Mouse (Mus musculus): ENCODE measurements around the gene Timm8a2. TPM values are rescaled to one million over a fixed set of nuclear protein-coding genes. Genes with fewer than 3 reads are reported as not detected.
"Not testable (repeated sequence)": the region's sequence is repeated elsewhere in the genome, so short reads cannot be mapped to it uniquely, and the experiment has no call there.

Gene Timm8a2
- polyA plus RNA-seq, 1 experiment from 2014 or later: not detected

DNA sequence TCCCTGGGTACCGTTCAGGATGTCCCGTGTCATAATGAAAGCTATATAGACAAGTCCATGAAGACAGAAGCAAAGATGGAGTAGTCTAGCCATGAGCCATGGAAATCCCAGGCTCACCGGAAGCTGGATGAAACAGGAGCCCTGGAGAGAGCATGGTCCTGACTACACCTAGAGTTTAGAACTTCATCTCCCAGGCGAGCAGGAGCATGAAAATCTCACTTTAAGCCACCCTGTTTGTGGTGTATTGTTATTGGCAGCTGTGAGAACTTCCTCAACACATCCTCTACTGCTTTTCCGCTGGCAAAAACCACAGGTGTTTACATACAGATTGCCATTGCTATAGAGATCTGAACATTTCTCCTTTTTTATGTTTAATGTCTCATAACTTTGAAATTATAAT is 29.1 kb downstream of the Timm8a2 start:
- Histone ChIP-seq H3K27ac (no peak overlapping the region), H3K4me2 (no peak overlapping the region), H3K4me1 (no peaks in the 10 kb centered on the region), H3K27me3 (no peaks in the 10 kb centered on the region), H3K36me3 (no peaks in the 10 kb centered on the region), H3K9ac (no peak overlapping the region), H3K9me3 (no peaks in the 10 kb centered on the region), H3K4me3 (no peak overlapping the region)
- 66% methylated on average over 5 of the region's 5 CpGs for WGBS
- ATAC-seq (ENCODE audit: insufficient number of reproducible peaks, low FRiP score, low TSS enrichment, low read depth): no peak

DNA sequence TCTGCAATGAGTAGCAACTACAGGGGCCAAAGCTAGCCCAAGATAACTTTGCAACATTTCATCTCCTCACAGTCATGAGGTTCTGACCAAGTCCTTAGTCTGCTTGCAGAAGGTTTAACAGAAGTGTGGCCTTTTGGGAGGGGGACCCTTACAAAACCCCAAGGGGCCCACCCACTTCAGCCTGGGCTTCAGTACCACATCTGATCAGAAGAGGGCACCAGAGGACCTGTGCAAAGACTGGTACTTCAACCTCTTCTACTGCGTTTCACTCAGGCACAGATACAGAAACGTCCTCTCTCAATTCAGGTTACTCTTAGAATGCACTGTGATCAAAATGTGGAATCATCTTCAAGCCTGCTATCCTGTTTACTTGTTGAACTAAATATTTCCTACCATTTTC is 30.0 kb downstream of the Timm8a2 start:
- no peaks in the 10 kb centered on the region for H3K4me1 ChIP-seq
- no peak overlapping the region for H3K27ac ChIP-seq
- ATAC-seq (ENCODE audit: insufficient number of reproducible peaks, low FRiP score, low TSS enrichment, low read depth): no peak
- no peaks in the 10 kb centered on the region for H3K9me3 ChIP-seq
- 3% methylated on average over 2 of the region's 2 CpGs for WGBS
- H3K4me2 ChIP-seq: no peak overlapping the region
- H3K9ac ChIP-seq: no peak overlapping the region
- no peak overlapping the region for H3K4me3 ChIP-seq
- no peaks in the 10 kb centered on the region for H3K27me3 ChIP-seq
- H3K36me3 ChIP-seq: no peaks in the 10 kb centered on the region

DNA sequence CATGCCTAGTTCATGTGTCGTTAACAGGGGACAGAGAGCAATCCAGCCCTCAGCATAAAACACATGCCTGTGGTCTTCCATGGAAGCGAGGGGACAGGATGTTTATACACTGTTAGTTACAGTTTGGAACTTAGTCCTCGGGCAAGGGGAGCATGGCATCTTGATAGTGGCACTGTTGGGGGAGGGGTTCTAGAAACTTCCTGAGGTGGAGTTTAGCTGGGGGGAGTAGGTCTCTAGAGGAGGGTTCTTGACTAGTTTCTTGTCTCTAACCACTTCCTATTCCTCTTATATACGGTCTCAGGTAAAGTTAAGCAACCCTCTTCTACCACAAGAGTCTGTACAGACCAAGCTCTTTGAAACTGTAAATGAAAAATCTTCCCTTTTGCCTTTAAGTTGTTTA is 31.8 kb downstream of the Timm8a2 start:
- WGBS: 55% methylated on average over 4 of the region's 4 CpGs
- no peaks in the 10 kb centered on the region for H3K9me3 ChIP-seq
- no peak overlapping the region for H3K4me2 ChIP-seq
- H3K27ac ChIP-seq: no peak overlapping the region
- no peak for ATAC-seq (ENCODE audit: insufficient number of reproducible peaks, low FRiP score, low TSS enrichment, low read depth)
- no peak overlapping the region for H3K4me3 ChIP-seq
- H3K9ac ChIP-seq: no peak overlapping the region
- H3K27me3 ChIP-seq: no peaks in the 10 kb centered on the region
- no peaks in the 10 kb centered on the region for H3K36me3 ChIP-seq
- no peaks in the 10 kb centered on the region for H3K4me1 ChIP-seq

DNA sequence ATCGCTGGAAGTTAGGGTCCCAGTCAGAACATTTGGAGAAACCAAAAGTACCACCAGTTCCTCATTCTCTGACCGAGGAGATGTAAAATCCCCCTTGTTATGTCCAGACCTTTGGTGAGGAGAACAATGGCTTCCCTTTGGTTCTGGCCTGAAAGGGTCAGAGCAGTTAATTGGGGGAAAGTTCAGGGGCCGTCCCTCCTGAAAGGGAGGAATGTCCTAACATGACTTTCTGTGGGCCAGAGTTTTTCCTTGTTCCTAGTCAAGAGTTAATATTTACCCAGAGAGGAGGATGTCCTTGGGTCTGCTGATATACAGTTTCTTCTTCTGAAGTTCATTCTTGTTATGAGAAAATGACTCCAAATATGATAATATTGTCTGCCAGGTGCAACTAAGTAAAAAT is 33.6 kb downstream of the Timm8a2 start:
- not testable (repeated sequence) for H3K36me3 ChIP-seq; H3K9ac ChIP-seq; ATAC-seq (ENCODE audit: insufficient number of reproducible peaks, low FRiP score, low TSS enrichment, low read depth); H3K4me2 ChIP-seq; H3K9me3 ChIP-seq; H3K4me1 ChIP-seq; H3K27me3 ChIP-seq; H3K27ac ChIP-seq; H3K4me3 ChIP-seq
- WGBS: 69% methylated on average over 3 of the region's 3 CpGs

DNA sequence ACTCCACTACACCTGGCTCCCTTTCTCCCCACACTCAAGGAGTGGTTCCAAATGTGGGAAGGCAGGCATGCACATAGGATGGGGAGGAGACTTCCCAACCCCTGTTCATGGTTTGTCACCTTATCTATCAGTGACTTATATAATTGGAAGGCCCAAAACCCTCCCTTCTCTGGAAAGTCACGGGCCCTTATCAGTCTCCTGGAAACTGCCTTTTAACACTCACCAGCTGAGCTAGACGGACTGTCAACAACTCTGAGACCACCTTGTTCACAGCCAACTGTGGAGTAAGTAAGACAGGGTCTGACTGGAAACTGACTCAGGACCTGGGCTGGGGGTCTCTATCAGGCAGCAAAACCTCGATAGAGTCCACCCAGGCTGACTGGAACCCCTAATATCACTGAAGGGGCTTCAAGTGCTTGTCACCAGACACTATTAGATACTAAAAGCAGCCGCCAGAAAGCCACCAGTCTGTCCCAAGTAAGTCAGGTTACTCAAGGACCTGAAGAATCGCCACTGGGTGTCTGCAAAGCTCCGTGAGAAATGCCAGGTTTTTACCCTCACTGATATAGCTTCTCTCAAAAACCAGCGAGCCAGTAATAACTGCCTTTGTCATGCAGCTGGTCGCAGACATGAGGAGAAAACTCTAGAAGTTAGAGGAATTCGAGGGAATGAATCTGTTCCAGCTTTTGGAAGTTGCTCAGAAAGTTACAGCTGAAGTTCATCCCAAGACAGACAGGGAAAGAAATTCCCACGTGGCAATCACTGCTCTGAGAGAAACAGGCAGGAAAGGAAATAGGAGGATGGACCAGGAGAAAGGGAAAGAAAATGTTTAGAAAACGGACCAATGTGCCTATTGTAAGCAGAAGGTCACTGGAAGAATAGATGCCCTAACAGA is 34.6 kb downstream of the Timm8a2 start:
- Histone ChIP-seq H3K27me3 (no peaks in the 10 kb centered on the region), H3K27ac (no peak overlapping the region), H3K9me3 (no peaks in the 10 kb centered on the region), H3K4me1 (no peaks in the 10 kb centered on the region), H3K4me3 (no peak overlapping the region), H3K36me3 (no peaks in the 10 kb centered on the region), H3K4me2 (no peak overlapping the region), H3K9ac (no peak overlapping the region)
- ATAC-seq (ENCODE audit: insufficient number of reproducible peaks, low FRiP score, low TSS enrichment, low read depth): no peak
- 57% methylated on average over 11 of the region's 11 CpGs for WGBS

DNA sequence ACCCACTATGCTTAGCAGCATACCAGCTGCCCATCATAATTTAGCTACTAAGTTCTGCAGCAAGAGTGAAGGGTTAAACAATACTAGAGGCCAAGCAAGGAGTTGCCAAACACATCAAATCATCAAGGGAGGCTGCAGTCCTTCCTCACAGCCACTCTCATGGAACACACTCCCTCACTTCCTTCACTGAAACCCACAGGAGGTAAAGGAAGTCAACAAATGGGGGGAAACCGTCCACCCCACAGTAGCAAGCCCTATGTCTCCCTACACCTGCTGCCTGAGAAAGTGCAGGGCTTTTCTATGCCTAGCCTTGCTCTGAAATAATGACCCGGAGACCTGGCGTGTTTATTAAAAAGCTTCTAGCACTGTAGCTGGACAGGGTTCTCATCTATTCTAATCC is 35.5 kb downstream of the Timm8a2 start:
- H3K27me3 ChIP-seq: no peaks in the 10 kb centered on the region

DNA sequence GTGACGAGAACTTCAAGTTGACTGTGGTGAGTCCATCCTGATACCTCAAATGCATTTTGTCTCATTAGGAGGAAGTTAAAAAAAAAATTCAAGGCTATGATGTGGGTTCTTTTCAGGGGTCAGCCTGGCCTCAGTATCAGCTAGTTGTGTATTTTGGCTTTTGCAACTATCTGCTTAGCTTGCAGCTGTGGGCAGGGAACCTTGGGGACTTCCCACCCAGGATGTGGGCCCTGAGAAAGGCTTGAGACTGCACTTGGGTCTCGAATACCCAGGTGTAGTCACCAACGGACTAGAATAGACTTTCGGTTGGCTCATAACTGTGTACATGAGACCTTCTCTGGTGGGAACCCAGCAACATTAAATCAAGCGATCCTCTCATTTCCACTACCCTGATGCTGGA is 38.9 kb downstream of the Timm8a2 start:
- 91% methylated on average over 5 of the region's 5 CpGs for WGBS
- ATAC-seq (ENCODE audit: insufficient number of reproducible peaks, low FRiP score, low TSS enrichment, low read depth): no peak

More for the DNA sequence above, 35.5 kb downstream of the Timm8a2 start:
- ATAC-seq (ENCODE audit: insufficient number of reproducible peaks, low FRiP score, low TSS enrichment, low read depth): no peak
- H3K4me1 ChIP-seq: no peaks in the 10 kb centered on the region
- no peak overlapping the region for H3K4me2 ChIP-seq
- no peaks in the 10 kb centered on the region for H3K36me3 ChIP-seq
- 76% methylated on average over 3 of the region's 3 CpGs for WGBS
- no peak overlapping the region for H3K4me3 ChIP-seq
- H3K9ac ChIP-seq: no peak overlapping the region
- H3K9me3 ChIP-seq: no peaks in the 10 kb centered on the region
- H3K27ac ChIP-seq: no peak overlapping the region

DNA sequence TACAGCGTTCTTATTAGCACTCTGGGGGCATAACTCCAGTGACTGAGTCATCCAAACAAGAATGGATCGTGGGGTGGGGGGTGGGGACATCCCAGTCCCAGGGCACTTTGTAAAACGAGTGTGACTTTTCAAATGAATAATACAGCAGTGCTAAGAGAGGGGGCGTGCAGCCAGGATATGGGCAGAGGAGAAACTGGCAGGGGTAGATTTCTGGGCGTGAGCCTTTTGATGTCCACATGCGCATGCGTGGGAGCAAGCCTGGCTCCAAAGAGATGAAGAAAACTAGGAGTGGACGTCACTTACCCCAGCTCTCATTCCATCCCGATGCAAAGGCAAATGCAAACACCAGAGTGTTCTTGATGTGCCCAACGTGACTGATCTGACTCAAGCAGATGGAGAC is 39.9 kb downstream of the Timm8a2 start:
- H3K27ac ChIP-seq: no peak overlapping the region
- no peak overlapping the region for H3K4me3 ChIP-seq
- H3K27me3 ChIP-seq: no peaks in the 10 kb centered on the region
- no peak overlapping the region for H3K9ac ChIP-seq
- H3K4me2 ChIP-seq: no peak overlapping the region
- H3K9me3 ChIP-seq: no peaks in the 10 kb centered on the region
- H3K4me1 ChIP-seq: no peaks in the 10 kb centered on the region
- no peak for ATAC-seq (ENCODE audit: insufficient number of reproducible peaks, low FRiP score, low TSS enrichment, low read depth)
- H3K36me3 ChIP-seq: no peaks in the 10 kb centered on the region
- 75% methylated on average over 10 of the region's 10 CpGs for WGBS

More for the DNA sequence above, 38.9 kb downstream of the Timm8a2 start:
- Histone ChIP-seq H3K27me3 (no peaks in the 10 kb centered on the region), H3K9me3 (no peaks in the 10 kb centered on the region), H3K4me3 (no peak overlapping the region), H3K27ac (no peak overlapping the region), H3K9ac (no peak overlapping the region), H3K4me2 (no peak overlapping the region), H3K4me1 (no peaks in the 10 kb centered on the region), H3K36me3 (no peaks in the 10 kb centered on the region)

DNA sequence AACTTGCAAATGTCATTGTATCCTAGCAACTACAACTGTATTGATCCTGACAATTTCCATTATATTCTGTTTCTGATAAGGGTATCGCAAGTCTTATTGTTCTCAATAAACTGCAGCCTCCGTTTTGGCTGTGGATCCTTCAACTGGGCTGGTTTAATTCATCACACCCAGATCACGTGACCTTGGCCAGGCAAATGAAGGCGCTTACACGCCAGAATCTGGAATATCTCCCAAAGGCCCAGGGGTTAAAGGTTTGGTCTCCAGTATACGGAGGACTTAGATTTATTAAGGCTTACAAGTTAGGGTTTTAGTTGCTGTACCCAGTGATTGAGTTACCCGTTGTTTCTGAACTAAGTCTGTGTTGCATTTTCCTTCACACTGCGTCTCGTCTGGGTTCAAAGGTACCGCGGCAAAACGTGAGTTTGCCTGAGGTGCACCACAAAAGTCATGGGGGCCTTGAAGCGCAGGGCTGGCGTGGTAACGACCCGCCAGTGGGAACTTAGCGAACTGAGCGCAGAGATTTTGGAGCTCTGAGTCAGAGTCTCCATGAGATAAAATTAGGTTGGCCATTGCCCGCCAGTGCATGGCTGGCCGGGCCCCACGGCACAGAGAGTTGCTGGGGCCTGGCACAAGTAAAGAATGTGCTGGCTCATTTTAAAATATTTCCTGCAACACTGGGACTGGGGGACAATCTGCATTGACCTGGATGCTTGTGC is 41.2 kb downstream of the Timm8a2 start:
- H3K36me3 ChIP-seq: no peaks in the 10 kb centered on the region
- no peaks in the 10 kb centered on the region for H3K27me3 ChIP-seq
- no peak overlapping the region for H3K4me2 ChIP-seq
- ATAC-seq (ENCODE audit: insufficient number of reproducible peaks, low FRiP score, low TSS enrichment, low read depth): no peak
- no peak overlapping the region for H3K4me3 ChIP-seq
- WGBS: 80% methylated on average over 21 of the region's 21 CpGs
- H3K9ac ChIP-seq: no peak overlapping the region
- H3K27ac ChIP-seq: no peak overlapping the region
- H3K9me3 ChIP-seq: no peaks in the 10 kb centered on the region
- H3K4me1 ChIP-seq: no peaks in the 10 kb centered on the region

DNA sequence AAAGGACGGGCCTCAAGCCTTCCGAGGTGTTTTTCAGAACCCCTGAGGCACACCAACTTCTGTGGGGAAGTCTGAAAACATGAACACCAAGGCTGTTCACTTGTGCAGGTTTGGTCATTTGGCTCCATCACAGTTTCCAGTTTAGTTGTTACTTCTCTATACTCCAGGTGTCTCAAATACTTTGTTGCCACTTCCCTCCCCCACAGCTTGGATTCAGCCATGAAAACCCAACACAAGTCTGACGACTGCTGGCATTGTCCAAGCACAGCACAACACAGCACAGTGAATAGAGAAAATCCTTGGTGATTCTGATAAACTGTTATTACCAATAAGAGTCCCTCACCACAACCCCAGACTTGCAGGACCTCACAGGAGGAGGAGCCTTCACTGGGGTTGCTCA is 42.5 kb downstream of the Timm8a2 start:
- no peaks in the 10 kb centered on the region for H3K27me3 ChIP-seq
- H3K4me2 ChIP-seq: no peak overlapping the region
- no peak overlapping the region for H3K4me3 ChIP-seq
- no peak overlapping the region for H3K9ac ChIP-seq
- H3K27ac ChIP-seq: no peak overlapping the region
- ATAC-seq (ENCODE audit: insufficient number of reproducible peaks, low FRiP score, low TSS enrichment, low read depth): no peak
- no peaks in the 10 kb centered on the region for H3K4me1 ChIP-seq
- no peaks in the 10 kb centered on the region for H3K9me3 ChIP-seq
- H3K36me3 ChIP-seq: no peaks in the 10 kb centered on the region
- 71% methylated on average over 3 of the region's 3 CpGs for WGBS

DNA sequence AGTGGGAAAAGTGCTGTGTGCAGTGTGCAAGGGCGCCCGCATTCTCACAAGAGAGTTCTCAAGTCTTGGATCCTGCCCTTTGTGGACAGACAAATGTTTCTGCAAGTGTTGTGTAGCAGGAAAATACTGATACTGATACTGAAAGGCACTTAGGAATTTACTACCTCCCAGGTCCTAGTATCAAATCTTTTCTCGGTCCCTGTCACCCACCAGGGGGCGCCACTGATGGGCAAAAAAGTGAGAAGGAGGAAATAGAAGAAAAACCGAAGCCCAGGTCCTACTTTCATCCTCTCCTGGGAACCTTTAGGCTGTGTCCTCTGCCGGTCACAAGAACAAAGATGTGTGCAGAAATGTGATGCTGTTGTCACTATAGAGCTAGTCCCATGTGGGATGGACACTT is 45.0 kb downstream of the Timm8a2 start:
- H3K9ac ChIP-seq: no peak overlapping the region
- no peaks in the 10 kb centered on the region for H3K27me3 ChIP-seq
- no peaks in the 10 kb centered on the region for H3K9me3 ChIP-seq
- no peak overlapping the region for H3K4me2 ChIP-seq
- ATAC-seq (ENCODE audit: insufficient number of reproducible peaks, low FRiP score, low TSS enrichment, low read depth): no peak
- H3K4me3 ChIP-seq: no peak overlapping the region
- no peaks in the 10 kb centered on the region for H3K4me1 ChIP-seq
- WGBS: 48% methylated on average over 6 of the region's 6 CpGs
- no peak overlapping the region for H3K27ac ChIP-seq
- no peaks in the 10 kb centered on the region for H3K36me3 ChIP-seq

DNA sequence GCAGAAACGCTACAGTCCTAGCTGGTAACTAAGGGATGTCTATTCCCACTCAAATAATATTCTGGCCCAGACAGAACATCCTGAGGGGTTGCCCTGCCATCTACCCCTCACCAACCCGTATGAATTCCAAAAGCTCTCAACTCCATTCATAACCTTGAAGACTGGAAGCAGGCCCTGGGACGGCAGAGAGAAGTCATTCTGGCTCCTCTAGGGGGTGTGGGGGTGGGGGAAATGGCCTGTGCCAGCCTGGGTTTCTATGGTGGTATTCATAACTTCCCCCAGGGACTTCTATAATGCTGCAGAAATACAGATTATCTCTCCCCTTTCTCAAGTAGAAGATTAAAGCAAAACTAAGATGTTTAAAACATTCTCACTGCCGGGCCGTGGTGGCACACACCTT is 45.4 kb downstream of the Timm8a2 start:
- Histone ChIP-seq H3K4me1 (no peaks in the 10 kb centered on the region), H3K9ac (no peak overlapping the region), H3K4me3 (no peak overlapping the region), H3K27me3 (no peaks in the 10 kb centered on the region), H3K9me3 (no peaks in the 10 kb centered on the region), H3K36me3 (no peaks in the 10 kb centered on the region), H3K4me2 (no peak overlapping the region), H3K27ac (no peak overlapping the region)
- no peak for ATAC-seq (ENCODE audit: insufficient number of reproducible peaks, low FRiP score, low TSS enrichment, low read depth)
- 77% methylated on average over 5 of the region's 5 CpGs for WGBS

Measured in limb, embryonic 15.5 days (tissue).